Mouse (Mus musculus) hindbrain, embryonic 14.5 days (tissue): ENCODE data around the gene Trim65. TPM values are rescaled to one million over a fixed set of nuclear protein-coding genes. Genes with fewer than 3 reads are reported as not detected.

Experiments used
- ATAC-seq: fragments of 200-750 bp; cut with Nextera tagmentation; 2 replicates; pipeline ENCODE4 v1.8.0; 2017; ENCODE audit warnings: moderate number of reproducible peaks, mild to moderate bottlenecking, moderate TSS enrichment, moderate library complexity; ENCODE audit not compliant: low FRiP score
- DNase-seq: peaks from one replicate; pipeline ENCODE4 v3.0.0-alpha.2; 2015; ENCODE audit warnings: low spot score
- H3K27ac ChIP-seq: fragments of 300-500 bp; sonication (generic); 2 replicates; pipeline ENCODE4 v1.5.1; 2014; ENCODE audit warnings: mild to moderate bottlenecking, moderate library complexity
- H3K27me3 ChIP-seq: fragments of 300-500 bp; sonication (generic); 2 replicates; pipeline ENCODE4 v1.6.1; 2014; ENCODE audit warnings: mild to moderate bottlenecking, low read length, mixed read lengths; ENCODE audit not compliant: control insufficient read depth, insufficient read depth
- H3K36me3 ChIP-seq: fragments of 300-500 bp; sonication (generic); replicated peaks from 2 replicates; pipeline ENCODE4 v1.6.1; 2014; ENCODE audit not compliant: control insufficient read depth, insufficient read depth
- H3K4me1 ChIP-seq: fragments of 300-500 bp; sonication (generic); replicated peaks from 2 replicates; pipeline ENCODE4 v1.6.1; 2014; ENCODE audit warnings: antibody characterized with exemption, low read length, mixed read lengths; ENCODE audit not compliant: control insufficient read depth, insufficient read depth
- H3K4me2 ChIP-seq: fragments of 300-500 bp; sonication (generic); replicated peaks from 2 replicates; pipeline ENCODE4 v1.6.1; 2014; ENCODE audit warnings: mild to moderate bottlenecking, moderate library complexity
- H3K4me3 ChIP-seq: fragments of 300-500 bp; sonication (generic); replicated peaks from 2 replicates; pipeline ENCODE4 v1.5.1; 2014; ENCODE audit warnings: mild to moderate bottlenecking, low read length
- H3K9ac ChIP-seq: fragments of 300-500 bp; sonication (generic); 2 replicates; pipeline ENCODE4 v1.6.1; 2014
- H3K9me3 ChIP-seq: fragments of 300-500 bp; sonication (generic); 2 replicates; pipeline ENCODE4 v1.6.1; 2016; ENCODE audit warnings: low read length; ENCODE audit not compliant: control insufficient read depth
- WGBS: fragments of 180-500 bp; shearing (Covaris S2); extraction: QIAGEN DNeasy Blood & Tissue Kit; methylation state at CpG from one replicate; pipeline ENCODE4 v1.1.7; 2014; 5-methylcytosine and 5-hydroxymethylcytosine counted together
- polyA plus RNA-seq: library from polyadenylated mRNA; unstranded; fragments of >200 nt; fragmentation: Nextera tagmentation; extraction: Ambion mirVana; gene quantifications from 2 replicates; pipeline ENCODE4 v1.2.1, GENCODE M21; 2014

The Trim65 gene
- polyA plus RNA-seq, 1 experiment from 2014 or later = 2.9 TPM

- ATAC-seq (no peak), DNase-seq (peak; percentile 39)
- Histone ChIP-seq H3K4me1 (peaks cover 13% of the 10 kb centered on the region), H3K27me3 (no peaks in the 10 kb centered on the region), H3K36me3 (peaks cover 42% of the 10 kb centered on the region), H3K9me3 (no peaks in the 10 kb centered on the region), H3K4me2 (peak overlapping the region; percentile 57), H3K4me3 (peak overlapping the region; percentile 67), H3K27ac (peak overlapping the region; percentile 93), H3K9ac (peak overlapping the region; percentile 85)
- 8% methylated on average over 6 of the region's 6 CpGs for WGBS
These were observed 36.3 kb upstream of the Trim65 start for GRCm38 (mm10) chr11:116167232-116167631.

DNA sequence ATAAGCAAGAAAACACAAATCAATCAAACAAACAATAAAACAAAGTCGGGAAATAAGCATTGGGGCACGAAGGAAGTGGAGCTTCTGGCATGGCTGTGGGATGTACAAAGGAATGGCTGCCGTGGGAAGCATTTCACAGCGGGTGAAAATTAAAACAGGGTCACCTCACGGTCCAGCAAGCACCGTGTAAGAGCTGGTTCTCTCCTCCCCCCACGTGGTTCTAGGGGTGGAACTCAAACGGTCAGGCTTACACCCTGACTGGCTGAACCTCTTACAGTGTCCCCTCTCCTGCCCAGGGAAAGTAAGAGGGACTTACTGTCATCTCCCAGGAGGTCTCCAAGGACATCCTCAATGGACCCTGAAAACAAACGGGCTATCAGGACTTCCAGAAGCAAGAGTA lies 32.1 kb upstream of the Trim65 start:
- H3K27me3 ChIP-seq = no peaks in the 10 kb centered on the region
- DNase-seq (no peak), ATAC-seq (no peak)
- peaks cover 10% of the 10 kb centered on the region for H3K4me1 ChIP-seq
- 16% methylated on average over 9 of the region's 9 CpGs for WGBS
- no peak overlapping the region for H3K4me2 ChIP-seq
- no peak overlapping the region for H3K27ac ChIP-seq
- H3K36me3 ChIP-seq = peaks cover 66% of the 10 kb centered on the region
- no peak overlapping the region for H3K4me3 ChIP-seq
- no peak overlapping the region for H3K9ac ChIP-seq
- H3K9me3 ChIP-seq = no peaks in the 10 kb centered on the region

GRCm38 (mm10) chr11:116162146-116162545 lies 31.2 kb upstream of the Trim65 start:
- Histone ChIP-seq H3K4me1 (peaks cover 9% of the 10 kb centered on the region), H3K4me2 (no peak overlapping the region), H3K9ac (no peak overlapping the region), H3K36me3 (peaks cover 75% of the 10 kb centered on the region), H3K27me3 (no peaks in the 10 kb centered on the region), H3K27ac (no peak overlapping the region; the same call in 1 of the 2 replicates), H3K4me3 (no peak overlapping the region), H3K9me3 (no peaks in the 10 kb centered on the region)
- 67% methylated on average over 10 of the region's 10 CpGs for WGBS
- no peak for DNase-seq
- ATAC-seq = no peak

- H3K27me3 ChIP-seq = no peaks in the 10 kb centered on the region
- H3K4me3 ChIP-seq = no peak overlapping the region
- H3K9me3 ChIP-seq = no peaks in the 10 kb centered on the region
- no peak overlapping the region for H3K4me2 ChIP-seq
- H3K27ac ChIP-seq = no peak overlapping the region
- 69% methylated on average over 12 of the region's 12 CpGs for WGBS
- ATAC-seq (no peak), DNase-seq (no peak)
- H3K9ac ChIP-seq = no peak overlapping the region
- peaks cover 81% of the 10 kb centered on the region for H3K36me3 ChIP-seq
- H3K4me1 ChIP-seq = peaks cover under 1% of the 10 kb centered on the region; the same call in 1 of the 2 replicates
These were observed 30.4 kb upstream of the Trim65 start for GRCm38 (mm10) chr11:116161312-116161711.

- no peaks in the 10 kb centered on the region for H3K4me1 ChIP-seq
- peaks cover 100% of the 10 kb centered on the region for H3K36me3 ChIP-seq
- H3K4me2 ChIP-seq = no peak overlapping the region
- H3K9ac ChIP-seq = no peak overlapping the region
- ATAC-seq (no peak), DNase-seq (no peak)
- H3K27me3 ChIP-seq = no peaks in the 10 kb centered on the region
- no peaks in the 10 kb centered on the region for H3K9me3 ChIP-seq
- no peak overlapping the region for H3K4me3 ChIP-seq
- no peak overlapping the region for H3K27ac ChIP-seq
- 94% methylated on average over 2 of the region's 2 CpGs for WGBS
These were observed 20.0 kb upstream of the Trim65 start for GRCm38 (mm10) chr11:116150960-116151359.

DNA sequence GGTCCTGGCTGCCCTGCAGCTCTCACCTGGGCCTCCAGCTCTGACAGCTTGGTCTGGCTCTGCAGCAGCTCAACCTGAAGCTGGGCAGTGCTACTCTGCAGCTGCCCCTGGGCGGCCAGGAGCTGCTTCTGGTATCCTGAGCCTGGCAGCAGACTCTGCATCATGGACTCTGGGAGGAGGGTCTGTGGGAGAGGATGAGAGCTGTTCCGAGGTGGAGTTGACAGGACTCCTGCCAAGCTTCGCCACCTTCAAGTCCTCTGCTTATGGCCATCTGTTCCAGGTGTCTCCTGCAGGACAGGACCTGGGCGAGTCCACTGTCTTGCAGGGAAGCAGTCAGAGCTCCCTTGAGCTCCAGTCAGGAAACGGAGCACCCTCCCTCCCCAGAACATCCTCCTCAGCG lies 18.4 kb upstream of the Trim65 start:
- H3K27me3 ChIP-seq = no peaks in the 10 kb centered on the region
- no peak overlapping the region for H3K4me2 ChIP-seq
- H3K27ac ChIP-seq = no peak overlapping the region
- ATAC-seq (no peak), DNase-seq (no peak)
- 89% methylated on average over 6 of the region's 6 CpGs for WGBS
- H3K4me1 ChIP-seq = 0 out of 2 replicates have a peak, but pooled peaks cover 4% of the 10 kb centered on the region
- no peak overlapping the region for H3K4me3 ChIP-seq
- H3K9me3 ChIP-seq = no peaks in the 10 kb centered on the region
- H3K9ac ChIP-seq = no peak overlapping the region
- H3K36me3 ChIP-seq = peaks cover 100% of the 10 kb centered on the region

DNA sequence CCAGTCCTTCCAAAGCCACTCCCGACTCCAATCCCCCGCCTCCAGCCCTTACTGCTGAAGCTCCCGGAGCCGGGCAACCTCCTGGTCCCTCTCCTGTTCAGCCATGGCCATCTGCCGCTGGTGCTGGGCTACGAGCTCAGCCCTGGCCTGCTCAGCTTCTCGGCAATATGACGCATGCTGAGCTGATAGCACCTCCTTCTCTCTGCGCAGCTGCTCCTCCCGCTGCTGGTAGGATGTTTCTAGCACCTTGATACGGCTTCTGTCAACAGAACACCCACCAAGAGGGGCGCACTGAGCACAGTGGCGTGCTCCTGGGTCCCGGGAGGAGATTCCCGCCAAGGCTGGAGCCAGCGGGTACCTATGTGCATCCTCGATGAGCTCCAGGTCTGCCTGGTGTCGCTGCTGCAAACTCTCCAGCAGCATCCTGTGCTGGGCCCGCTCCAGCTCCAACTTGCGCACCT lies 17.9 kb upstream of the Trim65 start:
- Histone ChIP-seq H3K9me3 (no peaks in the 10 kb centered on the region), H3K4me2 (no peak overlapping the region), H3K27me3 (no peaks in the 10 kb centered on the region), H3K4me1 (0 out of 2 replicates have a peak, but pooled peaks cover 4% of the 10 kb centered on the region), H3K36me3 (peaks cover 100% of the 10 kb centered on the region), H3K4me3 (no peak overlapping the region), H3K9ac (no peak overlapping the region), H3K27ac (no peak overlapping the region)
- 64% methylated on average over 20 of the region's 20 CpGs for WGBS
- ATAC-seq (no peak), DNase-seq (no peak)

DNA sequence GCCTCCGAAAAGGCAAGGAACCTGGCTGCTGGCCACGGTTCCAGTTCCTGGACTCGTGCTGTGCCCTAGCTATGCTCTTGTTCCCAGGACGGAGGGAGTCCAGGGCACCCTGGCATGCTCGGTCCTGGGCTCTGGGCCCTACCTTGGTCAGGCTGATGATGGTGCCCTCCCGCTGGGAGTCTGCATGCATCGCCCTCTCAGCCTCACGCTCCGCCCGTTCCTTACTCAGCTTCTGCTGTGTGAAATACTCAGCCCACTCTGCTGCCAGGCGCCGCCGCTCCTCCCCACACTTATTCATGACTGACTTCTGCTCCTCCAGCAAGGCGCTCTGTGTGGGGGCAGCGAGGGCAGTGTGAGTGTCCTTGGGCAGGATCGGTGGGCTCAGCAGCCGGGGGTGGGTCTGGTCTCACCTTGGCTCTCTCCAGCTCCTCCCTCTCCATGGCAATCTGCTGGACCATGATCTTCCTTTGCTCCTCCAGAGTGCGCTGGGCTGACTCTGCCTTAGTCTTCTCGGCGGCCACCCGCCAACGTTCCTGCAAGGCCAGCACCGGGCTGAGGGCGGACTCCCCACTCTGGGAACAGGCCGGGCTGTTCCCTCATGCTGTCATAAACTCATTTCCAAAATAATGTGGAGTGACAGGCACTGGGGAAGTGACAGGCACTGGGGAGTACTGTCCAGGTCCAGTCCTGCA lies 15.5 kb upstream of the Trim65 start:
- WGBS = 72% methylated on average over 25 of the region's 25 CpGs

GRCm38 (mm10) chr11:116145481-116146293 lies 14.8 kb upstream of the Trim65 start:
- ATAC-seq (no peak), DNase-seq (no peak)
- H3K27ac ChIP-seq = peak overlapping the region; percentile 38; the same call in 1 of the 2 replicates
- H3K4me2 ChIP-seq = no peak overlapping the region
- H3K27me3 ChIP-seq = no peaks in the 10 kb centered on the region
- peaks cover 94% of the 10 kb centered on the region for H3K36me3 ChIP-seq
- 59% methylated on average over 18 of the region's 18 CpGs for WGBS
- H3K9me3 ChIP-seq = no peaks in the 10 kb centered on the region
- H3K4me3 ChIP-seq = no peak overlapping the region
- 0 out of 2 replicates have a peak, but pooled peaks cover 4% of the 10 kb centered on the region for H3K4me1 ChIP-seq
- no peak overlapping the region for H3K9ac ChIP-seq

More for the DNA sequence above, 15.5 kb upstream of the Trim65 start:
- Histone ChIP-seq H3K27ac (no peak overlapping the region), H3K4me2 (no peak overlapping the region), H3K36me3 (peaks cover 100% of the 10 kb centered on the region), H3K4me1 (0 out of 2 replicates have a peak, but pooled peaks cover 4% of the 10 kb centered on the region), H3K27me3 (no peaks in the 10 kb centered on the region), H3K4me3 (no peak overlapping the region), H3K9ac (no peak overlapping the region), H3K9me3 (no peaks in the 10 kb centered on the region)
- DNase-seq (no peak), ATAC-seq (0 out of 2 replicates have a peak, but pooled peaks have one; percentile 42)
